Mouse (Mus musculus): ENCODE measurements around the gene Scd3.

GRCm38 (mm10) chr19:44266824-44267498 is 63.9 kb downstream of the Scd3 start:
- TF ChIP-seq CTCF (conservative IDR thresholded peaks at IDR 0.05; ENCODE audit: low read length): no peak
- no peak for TF ChIP-seq NANOG (IDR thresholded peaks at IDR 0.05; ENCODE audit: borderline replicate concordance, low read length)
- no peak for TF ChIP-seq POU5F1 (IDR thresholded peaks at IDR 0.05; ENCODE audit: borderline replicate concordance, low read length)
